Mouse (Mus musculus) midbrain, postnatal 0 days (tissue): ENCODE data around the gene D630023F18Rik. TPM values are rescaled to one million over a fixed set of nuclear protein-coding genes. Genes with fewer than 3 reads are reported as not detected.

Experiments
- ATAC-seq: fragments of 200-750 bp; cut with Nextera tagmentation; 2 replicates; pipeline ENCODE4 v1.8.0; 2017; ENCODE audit warnings: moderate number of reproducible peaks, mild to moderate bottlenecking, moderate TSS enrichment, moderate library complexity; ENCODE audit not compliant: low FRiP score
- DNase-seq: peaks from one replicate; pipeline ENCODE4 v3.0.0-alpha.2; 2015; ENCODE audit warnings: low spot score
- H3K27ac ChIP-seq: fragments of 300-500 bp; sonication (generic); 2 replicates; pipeline ENCODE4 v1.5.1; 2014; ENCODE audit warnings: low read depth, mild to moderate bottlenecking, low read length, mixed read lengths
- H3K27me3 ChIP-seq: fragments of 300-500 bp; sonication (generic); 2 replicates; pipeline ENCODE4 v1.6.1; 2014; ENCODE audit warnings: low read length, control low read depth, mixed read lengths; ENCODE audit not compliant: insufficient read depth
- H3K36me3 ChIP-seq: fragments of 300-500 bp; sonication (generic); 2 replicates; pipeline ENCODE4 v1.6.1; 2014; ENCODE audit warnings: low read length, control low read depth, mixed read lengths; ENCODE audit not compliant: insufficient read depth
- H3K4me1 ChIP-seq: fragments of 300-500 bp; sonication (generic); 2 replicates; pipeline ENCODE4 v1.6.1; 2014; ENCODE audit warnings: mild to moderate bottlenecking, control low read depth, antibody characterized with exemption, low read length, mixed read lengths; ENCODE audit not compliant: insufficient read depth
- H3K4me2 ChIP-seq: fragments of 300-500 bp; sonication (generic); 2 replicates; pipeline ENCODE4 v1.6.1; 2014; ENCODE audit warnings: low read depth, mild to moderate bottlenecking, low read length, mixed read lengths; ENCODE audit not compliant: poor library complexity, severe bottlenecking
- H3K4me3 ChIP-seq: fragments of 300-500 bp; sonication (generic); 2 replicates; pipeline ENCODE4 v1.5.1; 2014; ENCODE audit warnings: low read depth, mild to moderate bottlenecking, low read length, moderate library complexity
- H3K9ac ChIP-seq: fragments of 300-500 bp; sonication (generic); replicated peaks from 2 replicates; pipeline ENCODE4 v1.6.1; 2014; ENCODE audit warnings: mild to moderate bottlenecking, low read length, moderate library complexity, mixed read lengths; ENCODE audit not compliant: poor library complexity, severe bottlenecking
- H3K9me3 ChIP-seq: fragments of 300-500 bp; sonication (generic); 2 replicates; pipeline ENCODE4 v1.6.1; 2016; ENCODE audit warnings: low read length, control low read depth
- CTCF ChIP-seq: IDR thresholded peaks from 2 replicates; pipeline ENCODE4 v1.5.1; 2016; ENCODE audit warnings: antibody characterized with exemption, mild to moderate bottlenecking
- WGBS: fragments of 180-500 bp; shearing (Covaris S2); extraction: QIAGEN DNeasy Blood & Tissue Kit; methylation state at CpG from one replicate; pipeline ENCODE4 v1.1.7; 2014; 5-methylcytosine and 5-hydroxymethylcytosine counted together
- polyA plus RNA-seq: library from polyadenylated mRNA; unstranded; fragments of >200 nt; fragmentation: Nextera tagmentation; extraction: Ambion mirVana; gene quantifications from 2 replicates; pipeline ENCODE4 v1.2.1, GENCODE M21; 2015
- total RNA-seq: library from RNA; depleted of rRNA; stranded (reverse); fragments of >200 nt; gene quantifications from 2 replicates; pipeline ENCODE4 v1.2.3, GENCODE M21; 2014

Gene D630023F18Rik
- total and polyA plus RNA-seq, 2 experiments from 2014 or later, result 4.2 to 8.8 TPM

- H3K27me3 ChIP-seq, result no peaks in the 10 kb centered on the region
- WGBS, result 82% methylated on average over 8 of the region's 8 CpGs
- no peak for DNase-seq
- H3K36me3 ChIP-seq, result no peaks in the 10 kb centered on the region
- no peak overlapping the region for H3K9ac ChIP-seq
- no peaks in the 10 kb centered on the region for H3K4me1 ChIP-seq
- no peak overlapping the region for H3K4me2 ChIP-seq
- ATAC-seq, result no peak
- TF ChIP-seq CTCF, result no peak
- no peaks in the 10 kb centered on the region for H3K9me3 ChIP-seq
- H3K4me3 ChIP-seq, result no peak overlapping the region
- no peak overlapping the region for H3K27ac ChIP-seq
Measured at GRCm38 (mm10) chr1:65118150-65118913, 4.7 kb downstream of the D630023F18Rik start.

- Histone ChIP-seq H3K4me3 (no peak overlapping the region), H3K9ac (no peak overlapping the region), H3K4me2 (no peak overlapping the region), H3K36me3 (no peaks in the 10 kb centered on the region), H3K9me3 (no peaks in the 10 kb centered on the region), H3K27me3 (no peaks in the 10 kb centered on the region), H3K4me1 (no peaks in the 10 kb centered on the region), H3K27ac (no peak overlapping the region)
- WGBS, result 89% methylated on average over 5 of the region's 5 CpGs
- ATAC-seq, result no peak
- no peak for DNase-seq
- TF ChIP-seq CTCF, result no peak
Measured at GRCm38 (mm10) chr1:65113536-65114172, 9.4 kb downstream of the D630023F18Rik start.

- Histone ChIP-seq H3K4me1 (no peaks in the 10 kb centered on the region), H3K4me3 (0 out of 2 replicates have a peak overlapping the region, but pooled peaks have one; percentile 6), H3K9ac (no peak overlapping the region), H3K27ac (no peak overlapping the region), H3K4me2 (peak overlapping the region; percentile 28), H3K9me3 (no peaks in the 10 kb centered on the region), H3K27me3 (no peaks in the 10 kb centered on the region), H3K36me3 (no peaks in the 10 kb centered on the region)
- ATAC-seq, result no peak
- TF ChIP-seq CTCF, result no peak
- 54% methylated on average over 14 of the region's 14 CpGs for WGBS
- DNase-seq, result no peak
Measured at GRCm38 (mm10) chr1:65112807-65113196, 10.2 kb downstream of the D630023F18Rik start.

GRCm38 (mm10) chr1:65112031-65112806, 10.8 kb downstream of the D630023F18Rik start:
- H3K9me3 ChIP-seq, result no peaks in the 10 kb centered on the region
- H3K27ac ChIP-seq, result no peak overlapping the region
- no peaks in the 10 kb centered on the region for H3K36me3 ChIP-seq
- peak; percentile 96 for TF ChIP-seq CTCF
- DNase-seq, result peak; percentile 92
- no peaks in the 10 kb centered on the region for H3K27me3 ChIP-seq
- 0 out of 2 replicates have a peak overlapping the region, but pooled peaks have one; percentile 6 for H3K4me3 ChIP-seq
- peak overlapping the region; percentile 28 for H3K4me2 ChIP-seq
- 10% methylated on average over 8 of the region's 8 CpGs for WGBS
- H3K9ac ChIP-seq, result no peak overlapping the region
- ATAC-seq, result 0 out of 2 replicates have a peak, but pooled peaks have one; percentile 72
- no peaks in the 10 kb centered on the region for H3K4me1 ChIP-seq

- Histone ChIP-seq H3K9ac (no peak overlapping the region), H3K27me3 (no peaks in the 10 kb centered on the region), H3K4me2 (no peak overlapping the region), H3K36me3 (no peaks in the 10 kb centered on the region), H3K27ac (no peak overlapping the region), H3K4me1 (no peaks in the 10 kb centered on the region), H3K4me3 (no peak overlapping the region), H3K9me3 (no peaks in the 10 kb centered on the region)
- WGBS, result 81% methylated on average over 25 of the region's 25 CpGs
- no peak for ATAC-seq
- no peak for DNase-seq
- TF ChIP-seq CTCF, result no peak
Measured at GRCm38 (mm10) chr1:65109756-65110435, 13.1 kb downstream of the D630023F18Rik start.
